Mouse (Mus musculus) lung, embryonic 16.5 days (tissue): Measurements from ENCODE around the gene Spn. TPM values are rescaled to one million over a fixed set of nuclear protein-coding genes. Genes with fewer than 3 reads are reported as not detected.
"Not testable (repeated sequence)": the region's sequence is repeated elsewhere in the genome, so short reads cannot be mapped to it uniquely, and the experiment has no call there.

Source experiments
- ATAC-seq: fragments of 200-750 bp; cut with Nextera tagmentation; 2 replicates; pipeline ENCODE4 v1.8.0; 2017; ENCODE audit warnings: low read depth, mild to moderate bottlenecking, moderate library complexity
- H3K27ac ChIP-seq: fragments of 300-500 bp; sonication (generic); 2 replicates; pipeline ENCODE4 v1.5.1; 2014; ENCODE audit warnings: mild to moderate bottlenecking, control low read depth, low read length
- H3K27me3 ChIP-seq: fragments of 300-500 bp; sonication (generic); 2 replicates; pipeline ENCODE4 v1.6.1; 2014; ENCODE audit warnings: low read depth, low read length, mixed read lengths; ENCODE audit not compliant: control insufficient read depth, insufficient read depth
- H3K36me3 ChIP-seq: fragments of 300-500 bp; sonication (generic); 2 replicates; pipeline ENCODE4 v1.6.1; 2014; ENCODE audit warnings: low read length; ENCODE audit not compliant: control insufficient read depth, insufficient read depth
- H3K4me1 ChIP-seq: fragments of 300-500 bp; sonication (generic); replicated peaks from 2 replicates; pipeline ENCODE4 v1.6.1; 2014; ENCODE audit warnings: low read length, mixed read lengths; ENCODE audit not compliant: control insufficient read depth, insufficient read depth
- H3K4me2 ChIP-seq: fragments of 300-500 bp; sonication (generic); 2 replicates; pipeline ENCODE4 v1.6.1; 2014; ENCODE audit warnings: low read depth, low read length, control low read depth
- H3K4me3 ChIP-seq: fragments of 300-500 bp; sonication (generic); 2 replicates; pipeline ENCODE4 v1.5.1; 2014; ENCODE audit warnings: mild to moderate bottlenecking, low read length, control low read depth
- H3K9ac ChIP-seq: fragments of 300-500 bp; sonication (generic); 2 replicates; pipeline ENCODE4 v1.6.1; 2014; ENCODE audit warnings: low read length, control low read depth
- H3K9me3 ChIP-seq: fragments of 300-500 bp; sonication (generic); 2 replicates; pipeline ENCODE4 v1.6.1; 2016; ENCODE audit warnings: low read length; ENCODE audit not compliant: control insufficient read depth
- WGBS: fragments of 180-500 bp; shearing (Covaris S2); extraction: QIAGEN DNeasy Blood & Tissue Kit; methylation state at CpG from one replicate; pipeline ENCODE4 v1.1.7; 2014; 5-methylcytosine and 5-hydroxymethylcytosine counted together
- polyA plus RNA-seq: library from polyadenylated mRNA; unstranded; fragments of >200 nt; fragmentation: Nextera tagmentation; extraction: Ambion mirVana; gene quantifications from 2 replicates; pipeline ENCODE4 v1.2.1, GENCODE M21; 2015

Spn gene
- 0.44 and 0.70 TPM in 2 replicates for polyA plus RNA-seq

DNA sequence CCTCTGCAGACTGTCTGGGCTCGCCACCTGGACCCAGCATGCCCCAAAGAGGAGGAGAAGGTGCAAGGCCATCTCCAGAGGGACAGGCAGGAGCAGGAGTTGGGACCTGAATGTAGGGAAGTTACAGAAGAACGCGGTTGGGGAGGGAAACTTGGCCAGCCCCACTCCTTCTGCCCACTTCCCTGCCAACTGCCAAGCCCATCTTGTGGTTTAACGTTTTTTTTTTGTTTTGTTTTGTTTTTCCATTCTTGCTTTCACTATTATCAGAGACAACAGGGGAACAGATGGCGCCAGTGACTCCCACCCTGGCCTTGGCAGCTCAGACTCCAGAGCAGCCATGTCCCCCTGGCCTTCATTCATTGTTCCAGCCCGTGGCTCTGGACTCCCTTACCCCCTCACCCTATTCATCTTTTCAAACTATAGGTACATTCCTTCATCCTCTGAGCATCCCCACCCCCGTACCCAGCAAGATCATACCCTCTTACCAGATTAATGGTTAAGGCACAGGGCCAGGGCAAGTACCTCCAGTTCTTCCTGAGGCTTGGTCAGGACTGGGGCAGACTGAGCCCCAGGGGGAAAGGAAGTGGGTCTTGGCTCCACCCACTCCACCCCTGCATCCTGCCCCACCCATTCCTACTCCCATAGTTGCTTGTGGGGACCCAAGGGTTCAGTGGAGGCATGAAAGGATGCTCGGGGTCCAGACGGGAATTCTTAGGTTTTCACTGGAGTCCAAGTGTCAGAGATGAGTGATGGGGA, at the start of gene Spn:
TSS of gene Spn (minus strand) at position 562 of the 756 bp plus-strand sequence.
- Histone ChIP-seq H3K9ac (no peak within 1 kb of the TSS), H3K27me3 (no peaks in the 10 kb centered on the region), H3K4me2 (no peak within 1 kb of the TSS), H3K4me1 (0 out of 2 replicates have a peak, but pooled peaks cover 2% of the 10 kb centered on the region), H3K4me3 (no peak within 1 kb of the TSS), H3K9me3 (no peaks in the 10 kb centered on the region), H3K36me3 (no peaks in the 10 kb centered on the region), H3K27ac (no peak within 1 kb of the TSS)
- no peak for ATAC-seq
- WGBS = 54% methylated on average over 9 of the region's 9 CpGs

DNA sequence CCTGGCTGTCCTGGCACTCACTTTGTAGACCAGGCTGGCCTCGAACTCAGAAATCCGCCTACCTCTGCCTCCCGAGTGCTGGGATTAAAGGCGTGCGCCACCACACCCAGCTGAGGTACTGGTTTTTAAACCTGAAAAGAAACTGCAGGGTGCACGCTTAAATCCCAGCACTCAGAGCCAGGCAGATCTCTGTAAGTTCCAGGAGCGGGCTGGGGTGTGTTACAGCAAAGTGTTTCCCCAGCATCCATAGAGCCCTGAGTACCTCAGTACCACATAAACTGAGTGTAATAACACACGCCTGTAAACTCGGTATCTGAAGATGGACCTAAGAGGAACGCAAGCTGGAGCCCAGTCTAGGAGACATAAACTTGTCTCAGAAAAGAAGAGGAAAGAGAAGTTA, 49.7 kb upstream of the Spn start:
- Histone ChIP-seq H3K9ac (no peak overlapping the region), H3K4me3 (no peak overlapping the region), H3K9me3 (no peaks in the 10 kb centered on the region), H3K27ac (no peak overlapping the region), H3K36me3 (peaks cover 9% of the 10 kb centered on the region), H3K4me2 (no peak overlapping the region), H3K27me3 (no peaks in the 10 kb centered on the region), H3K4me1 (no peaks in the 10 kb centered on the region)
- ATAC-seq = no peak
- WGBS = 67% methylated on average over 9 of the region's 10 CpGs

DNA sequence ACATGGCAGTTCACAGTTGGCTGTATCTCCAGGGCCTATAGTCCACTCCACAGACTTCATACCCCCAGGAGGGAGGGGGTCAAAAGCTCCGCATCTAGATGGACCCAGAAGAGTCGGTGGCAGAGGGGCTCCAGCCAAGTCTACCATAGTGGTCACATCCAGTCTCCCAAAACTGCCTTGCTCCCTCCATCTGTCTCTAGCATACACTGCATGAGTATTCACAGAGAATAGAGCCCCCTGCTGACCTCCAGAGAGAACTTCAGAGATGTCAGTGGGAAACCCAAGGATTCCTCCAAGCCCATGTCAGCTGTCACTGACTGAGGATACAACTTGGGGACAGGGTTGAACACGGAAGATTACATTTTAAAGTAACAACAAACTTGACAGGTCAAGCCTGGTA, 48.0 kb upstream of the Spn start:
- 0 out of 2 replicates have a peak, but pooled peaks have one; percentile 43 for ATAC-seq
- WGBS = 56% methylated on average over 3 of the region's 3 CpGs
- H3K27ac ChIP-seq = no peak overlapping the region
- no peaks in the 10 kb centered on the region for H3K9me3 ChIP-seq
- no peak overlapping the region for H3K4me3 ChIP-seq
- H3K4me1 ChIP-seq = no peaks in the 10 kb centered on the region
- no peak overlapping the region for H3K9ac ChIP-seq
- no peak overlapping the region for H3K4me2 ChIP-seq
- no peaks in the 10 kb centered on the region for H3K27me3 ChIP-seq
- H3K36me3 ChIP-seq = no peaks in the 10 kb centered on the region

DNA sequence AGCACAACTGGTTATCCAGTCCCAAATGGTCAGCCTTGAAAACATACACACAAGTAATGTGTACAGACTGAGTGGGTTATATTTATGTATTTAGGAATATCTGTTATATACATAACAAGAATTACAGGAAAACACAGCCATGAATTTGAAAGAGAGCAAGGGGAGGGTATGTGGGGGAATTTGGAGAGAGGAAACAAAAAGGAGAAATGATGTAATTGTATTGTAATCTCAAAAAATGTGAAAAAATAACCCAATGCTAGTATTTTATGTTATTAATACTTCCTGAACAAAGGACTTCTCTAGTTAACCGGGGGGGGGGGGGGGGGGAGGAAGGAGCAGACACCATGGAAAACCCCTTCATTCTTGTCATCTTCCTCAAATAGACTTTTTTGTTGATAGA, 47.1 kb upstream of the Spn start:
- no peaks in the 10 kb centered on the region for H3K4me1 ChIP-seq
- no peak overlapping the region for H3K4me3 ChIP-seq
- no peaks in the 10 kb centered on the region for H3K36me3 ChIP-seq
- ATAC-seq = no peak
- H3K27ac ChIP-seq = no peak overlapping the region
- no peaks in the 10 kb centered on the region for H3K9me3 ChIP-seq
- no peak overlapping the region for H3K9ac ChIP-seq
- no peak overlapping the region for H3K4me2 ChIP-seq
- WGBS = 10% methylated on average over 1 of the region's 1 CpGs
- H3K27me3 ChIP-seq = no peaks in the 10 kb centered on the region

DNA sequence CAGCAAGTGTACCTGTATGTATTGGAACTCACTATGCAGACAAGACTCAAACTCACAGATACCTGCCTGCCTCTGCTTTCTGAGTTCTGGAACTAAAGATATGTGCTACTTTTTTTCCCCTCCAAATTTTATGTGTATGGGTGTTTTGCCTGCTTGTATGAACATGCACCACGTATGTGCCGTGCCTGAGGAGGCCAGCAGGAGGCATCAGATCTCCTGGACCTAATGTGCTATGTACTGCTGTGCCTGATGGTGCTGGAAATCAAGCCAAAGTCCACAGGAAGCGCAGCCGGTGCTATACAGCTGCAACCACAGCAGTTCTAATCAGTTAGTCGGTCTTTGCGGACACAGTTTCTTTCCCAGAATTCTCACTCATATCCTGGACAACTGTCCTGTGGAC, 46.2 kb upstream of the Spn start:
- no peak for ATAC-seq
- Histone ChIP-seq H3K4me3 (no peak overlapping the region), H3K27me3 (no peaks in the 10 kb centered on the region), H3K27ac (no peak overlapping the region), H3K4me2 (no peak overlapping the region), H3K9ac (no peak overlapping the region), H3K36me3 (no peaks in the 10 kb centered on the region), H3K4me1 (no peaks in the 10 kb centered on the region), H3K9me3 (no peaks in the 10 kb centered on the region)
- 70% methylated on average over 6 of the region's 6 CpGs for WGBS

DNA sequence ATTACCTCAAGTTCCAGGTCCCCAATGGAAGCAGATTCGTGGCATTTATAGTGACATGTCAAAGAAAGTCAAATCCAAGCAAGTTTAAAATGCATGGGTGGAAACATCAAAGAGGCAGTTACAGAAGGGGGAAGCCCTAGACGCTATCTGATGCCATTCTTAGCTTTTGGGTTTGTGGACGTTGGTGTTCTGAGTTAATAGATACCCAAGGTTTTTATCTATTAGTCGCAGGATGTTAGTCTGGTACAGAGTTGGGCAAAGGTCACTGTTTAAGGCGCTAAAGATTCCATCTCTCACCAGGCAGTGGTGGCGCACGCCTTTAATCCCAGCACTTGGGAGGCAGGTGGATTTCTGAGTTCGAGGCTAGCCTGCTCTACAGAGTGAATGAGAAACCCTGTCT, 45.7 kb upstream of the Spn start:
- ATAC-seq = no peak
- Histone ChIP-seq H3K4me1 (no peaks in the 10 kb centered on the region), H3K36me3 (no peaks in the 10 kb centered on the region), H3K9ac (no peak overlapping the region), H3K27ac (no peak overlapping the region), H3K9me3 (no peaks in the 10 kb centered on the region), H3K27me3 (no peaks in the 10 kb centered on the region), H3K4me3 (no peak overlapping the region), H3K4me2 (no peak overlapping the region)
- WGBS = 53% methylated on average over 8 of the region's 8 CpGs

DNA sequence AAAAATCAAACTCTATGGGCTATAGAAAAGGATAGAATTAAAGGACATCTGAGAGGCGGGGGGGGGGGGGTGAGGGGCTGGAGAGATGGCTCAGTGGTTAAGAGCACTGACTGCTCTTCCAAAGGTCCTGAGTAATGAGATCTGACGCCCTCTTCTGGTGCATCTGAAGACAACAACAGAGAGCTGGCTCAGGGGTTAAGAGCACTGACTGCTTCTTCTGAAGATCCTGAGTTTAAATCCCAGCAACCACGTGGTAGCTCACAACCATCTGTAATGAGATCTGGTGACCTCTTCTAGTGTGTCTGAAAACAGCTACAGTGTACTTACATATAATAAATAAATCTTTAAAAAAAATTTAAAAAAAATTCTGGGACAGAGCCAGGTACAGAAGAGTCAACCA, 44.1 kb upstream of the Spn start:
- not testable (repeated sequence) for H3K36me3 ChIP-seq, ATAC-seq, H3K4me2 ChIP-seq, H3K4me3 ChIP-seq, H3K4me1 ChIP-seq, H3K9me3 ChIP-seq, H3K27me3 ChIP-seq, H3K27ac ChIP-seq, H3K9ac ChIP-seq
- 39% methylated on average over 3 of the region's 3 CpGs for WGBS

DNA sequence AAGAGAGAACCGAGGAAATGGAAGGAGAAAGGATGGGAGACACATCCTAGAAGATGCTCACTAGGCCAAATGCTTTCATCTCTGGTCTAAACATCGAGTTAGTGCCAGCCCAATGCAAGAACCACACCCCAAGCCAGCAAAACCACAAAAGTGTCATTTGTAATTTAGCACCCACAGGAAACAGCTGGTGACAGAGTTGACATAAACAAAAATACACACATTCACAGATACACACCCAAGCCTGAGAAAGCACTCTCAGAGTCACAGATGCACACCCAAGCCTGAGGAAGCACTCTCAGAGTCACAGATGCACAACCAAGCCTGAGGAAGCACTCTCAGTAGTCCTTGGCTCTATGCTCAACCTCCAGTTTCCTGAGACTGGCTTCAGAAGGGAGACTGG, 43.2 kb upstream of the Spn start:
- Histone ChIP-seq H3K36me3 (no peaks in the 10 kb centered on the region), H3K4me1 (no peaks in the 10 kb centered on the region), H3K27ac (no peak overlapping the region), H3K27me3 (no peaks in the 10 kb centered on the region), H3K4me3 (no peak overlapping the region), H3K9ac (no peak overlapping the region), H3K4me2 (no peak overlapping the region), H3K9me3 (no peaks in the 10 kb centered on the region)
- WGBS = 48% methylated on average over 2 of the region's 2 CpGs
- ATAC-seq = no peak

DNA sequence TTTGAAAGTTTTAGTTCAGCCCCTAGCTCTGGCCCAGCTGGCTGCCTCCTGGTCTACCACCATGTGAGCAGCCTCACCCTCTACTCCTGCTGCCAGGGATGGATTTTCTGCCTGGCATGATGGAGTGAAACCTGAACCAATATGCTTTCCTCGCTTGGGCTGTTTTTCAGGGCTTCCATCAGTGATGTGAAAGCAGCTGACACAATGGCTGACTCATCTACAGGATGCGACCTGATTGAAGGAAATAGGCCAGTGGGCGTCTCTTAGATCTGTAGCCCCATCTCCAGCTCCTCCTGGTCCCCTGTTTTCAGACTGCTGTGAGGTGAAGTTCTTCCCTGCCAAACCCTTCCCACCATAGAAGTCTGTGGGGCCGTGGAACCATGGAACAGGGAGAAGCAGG, 39.3 kb upstream of the Spn start:
- Histone ChIP-seq H3K27me3 (no peaks in the 10 kb centered on the region), H3K4me3 (no peak overlapping the region), H3K4me1 (no peaks in the 10 kb centered on the region), H3K9me3 (0 out of 2 replicates have a peak, but pooled peaks cover 4% of the 10 kb centered on the region), H3K4me2 (no peak overlapping the region), H3K36me3 (no peaks in the 10 kb centered on the region), H3K9ac (no peak overlapping the region), H3K27ac (no peak overlapping the region)
- 69% methylated on average over 4 of the region's 4 CpGs for WGBS
- no peak for ATAC-seq
